Mouse (Mus musculus) Muller cell, postnatal 12 days (primary cell): ENCODE data around the gene Krtcap2.

Source experiments
- DNase-seq: peaks from one replicate; pipeline ENCODE4 v3.0.0-alpha.2; 2015; ENCODE audit errors: inconsistent ontology term

The Krtcap2 gene

GRCm38 (mm10) chr3:89225321-89225815 is 20.4 kb upstream of the Krtcap2 start:
- no peak for DNase-seq

DNA sequence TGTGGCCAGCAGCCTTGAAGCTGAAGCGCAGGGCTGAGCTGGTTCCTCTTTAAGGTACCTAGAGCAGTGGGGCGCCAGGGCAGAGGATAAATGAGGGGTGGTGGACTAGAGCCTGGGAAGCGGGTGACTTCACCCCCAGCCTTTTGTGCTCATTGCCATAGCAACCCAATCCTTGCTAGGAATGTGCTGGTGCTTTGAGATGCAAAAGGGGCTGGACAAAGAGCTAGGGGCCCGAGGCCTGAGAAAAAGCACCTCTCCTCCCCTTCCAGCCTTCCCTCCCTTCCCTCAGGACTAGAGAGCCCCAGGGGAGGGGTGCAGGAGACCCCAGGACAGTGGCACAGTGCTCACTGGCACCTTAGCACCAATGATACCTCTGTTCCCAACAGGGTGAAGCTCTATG is 19.8 kb upstream of the Krtcap2 start:
- DNase-seq: peak; percentile 85

DNA sequence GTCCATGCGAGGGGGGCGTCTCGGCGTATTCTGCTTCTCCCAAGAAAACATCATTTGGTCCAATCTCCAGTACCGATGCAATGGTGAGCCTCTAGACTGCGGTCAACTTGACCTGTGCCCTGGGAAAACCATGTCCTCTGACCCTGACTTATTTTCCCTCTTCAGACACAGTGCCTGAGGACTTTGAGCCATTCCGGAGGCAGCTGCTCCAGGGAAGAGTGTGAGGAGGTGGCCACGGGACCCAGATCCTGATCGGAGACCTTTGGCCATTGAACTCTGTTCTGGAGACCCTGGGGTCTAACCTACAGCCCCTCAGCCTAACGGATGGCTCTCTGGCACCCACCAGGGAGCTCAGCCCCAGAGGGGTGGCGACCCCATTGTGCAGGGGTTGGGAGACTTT is 19.4 kb upstream of the Krtcap2 start:
- DNase-seq: no peak

DNA sequence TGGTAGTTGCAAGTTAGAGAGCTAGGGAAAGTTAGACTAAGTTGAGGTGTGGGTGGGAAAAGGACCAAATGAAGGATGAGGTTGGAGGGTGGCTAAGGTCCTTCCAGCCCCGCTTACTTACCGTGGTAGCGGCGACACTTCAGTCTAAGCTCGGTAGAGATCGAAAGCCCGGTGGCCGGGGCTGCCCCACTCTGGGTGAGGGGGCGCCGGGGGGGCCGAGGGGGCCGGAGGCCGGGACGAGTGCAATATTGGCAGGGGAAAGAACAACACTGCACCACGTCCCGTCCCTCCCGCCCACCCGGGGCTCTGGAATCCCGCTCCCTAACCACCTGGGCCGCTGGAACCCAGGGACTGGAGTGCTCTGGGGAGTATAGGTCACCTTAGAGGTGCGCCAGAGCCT is 18.9 kb upstream of the Krtcap2 start, which contains the start of gene Mtx1:
Mtx1 (minus strand) TSS at position 189 of the 400 bp plus-strand sequence.
- no peak for DNase-seq

DNA sequence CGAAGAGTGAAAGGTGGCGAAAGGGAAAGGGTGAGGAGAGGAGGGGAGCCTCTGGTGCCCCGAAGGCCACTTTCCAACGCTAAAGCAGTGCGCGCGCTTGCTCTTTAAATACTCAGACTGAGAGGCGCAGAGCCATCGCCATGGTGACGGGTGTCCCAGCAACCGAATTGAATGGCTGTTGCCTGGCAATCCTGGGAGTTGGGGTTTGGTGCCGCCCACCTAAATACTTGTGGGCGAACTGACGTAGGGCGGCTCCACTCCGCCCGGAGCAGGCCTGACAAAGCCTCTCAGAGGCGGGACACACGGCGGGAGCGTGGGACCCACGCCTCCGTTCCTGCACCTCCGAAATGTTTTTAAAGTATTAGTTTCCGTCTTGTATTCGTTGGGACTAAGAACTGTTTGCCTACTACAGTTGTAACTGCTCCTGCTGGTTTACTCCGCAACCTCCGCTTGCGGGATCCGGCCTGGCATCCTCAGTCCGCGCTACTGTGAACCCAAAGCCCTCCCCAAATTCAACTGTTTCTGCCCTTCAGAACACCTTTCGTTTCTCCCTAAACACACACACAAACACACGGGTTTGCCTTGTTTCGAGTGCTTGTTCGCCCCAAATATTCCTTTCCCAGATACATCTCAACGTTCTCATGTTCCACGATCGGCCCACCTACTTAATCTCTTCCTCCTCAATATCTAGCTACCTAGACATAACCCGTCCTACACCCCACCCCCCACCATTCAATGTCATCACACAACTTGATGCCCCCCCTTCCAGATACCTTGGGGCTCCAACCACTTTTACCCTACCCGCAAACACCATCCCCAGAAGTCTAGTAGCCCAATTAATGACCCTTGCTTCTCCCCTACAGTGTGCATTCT is 18.2 kb upstream of the Krtcap2 start:
- peak; percentile 97 for DNase-seq

DNA sequence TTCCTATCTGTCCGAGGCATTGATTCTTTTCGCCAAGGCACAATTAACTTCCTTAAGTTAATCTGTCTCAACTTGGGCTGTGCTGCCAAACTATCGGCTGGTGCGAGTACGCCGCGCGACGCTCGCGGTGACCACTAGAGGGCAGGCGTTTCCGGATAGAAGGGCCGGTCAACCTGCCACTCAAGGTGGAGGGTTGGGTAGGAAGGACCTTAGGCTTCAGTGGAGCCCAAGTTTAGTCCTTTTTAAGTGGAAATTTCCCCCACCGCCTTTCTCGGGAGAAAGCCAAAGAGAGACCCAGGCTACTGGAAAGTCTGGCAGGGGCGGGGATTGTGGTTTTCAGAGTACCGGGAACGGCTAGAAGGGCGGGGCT is 17.6 kb upstream of the Krtcap2 start:
- peak; percentile 92 for DNase-seq

GRCm38 (mm10) chr3:89228836-89229235 is 16.9 kb upstream of the Krtcap2 start, which contains the start of gene Muc1:
Gene Muc1, plus strand, starts transcription at chr3:89229057.
- no peak for DNase-seq

GRCm38 (mm10) chr3:89229276-89229675 is 16.5 kb upstream of the Krtcap2 start:
- no peak for DNase-seq

- DNase-seq: no peak
Observed at GRCm38 (mm10) chr3:89230561-89230960, 15.2 kb upstream of the Krtcap2 start.

- no peak for DNase-seq
Observed at GRCm38 (mm10) chr3:89231345-89231744, 14.4 kb upstream of the Krtcap2 start.

DNA sequence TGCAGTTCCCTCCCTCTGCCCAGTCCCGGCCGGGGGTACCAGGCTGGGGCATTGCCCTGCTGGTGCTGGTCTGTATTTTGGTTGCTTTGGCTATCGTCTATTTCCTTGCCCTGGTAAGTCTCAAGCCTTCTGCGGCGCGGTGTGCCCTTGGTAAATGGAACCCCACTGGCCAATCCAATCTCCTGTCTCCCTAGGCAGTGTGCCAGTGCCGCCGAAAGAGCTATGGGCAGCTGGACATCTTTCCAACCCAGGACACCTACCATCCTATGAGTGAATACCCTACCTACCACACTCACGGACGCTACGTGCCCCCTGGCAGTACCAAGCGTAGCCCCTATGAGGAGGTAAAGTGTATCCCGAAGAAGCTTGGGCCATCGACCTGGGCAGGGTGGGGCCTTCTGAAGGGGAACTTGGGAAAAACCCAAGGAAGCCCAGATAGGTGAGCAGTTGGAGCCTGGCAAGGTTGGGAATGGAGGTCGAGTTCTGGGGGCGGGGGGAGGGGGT is 13.9 kb upstream of the Krtcap2 start:
- no peak for DNase-seq

DNA sequence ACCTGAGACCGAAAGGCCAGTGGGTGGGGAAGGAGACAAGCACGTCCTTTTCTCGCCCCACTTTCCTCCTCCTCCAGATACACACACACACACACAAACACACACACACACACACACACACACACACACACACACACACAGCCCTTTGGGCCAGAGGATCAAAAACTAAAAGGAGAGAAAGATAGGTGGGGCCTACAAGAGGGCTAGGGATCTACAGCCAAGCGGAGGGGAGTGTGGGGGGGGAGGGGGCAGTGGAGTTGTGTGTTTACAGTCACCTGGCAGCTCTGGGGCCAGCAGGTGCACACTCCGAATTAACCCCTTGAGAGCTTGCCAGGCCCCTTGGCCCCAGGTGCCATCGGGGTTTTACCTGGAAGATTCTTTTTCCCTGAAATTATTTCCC is 13.2 kb upstream of the Krtcap2 start:
- DNase-seq: no peak

DNA sequence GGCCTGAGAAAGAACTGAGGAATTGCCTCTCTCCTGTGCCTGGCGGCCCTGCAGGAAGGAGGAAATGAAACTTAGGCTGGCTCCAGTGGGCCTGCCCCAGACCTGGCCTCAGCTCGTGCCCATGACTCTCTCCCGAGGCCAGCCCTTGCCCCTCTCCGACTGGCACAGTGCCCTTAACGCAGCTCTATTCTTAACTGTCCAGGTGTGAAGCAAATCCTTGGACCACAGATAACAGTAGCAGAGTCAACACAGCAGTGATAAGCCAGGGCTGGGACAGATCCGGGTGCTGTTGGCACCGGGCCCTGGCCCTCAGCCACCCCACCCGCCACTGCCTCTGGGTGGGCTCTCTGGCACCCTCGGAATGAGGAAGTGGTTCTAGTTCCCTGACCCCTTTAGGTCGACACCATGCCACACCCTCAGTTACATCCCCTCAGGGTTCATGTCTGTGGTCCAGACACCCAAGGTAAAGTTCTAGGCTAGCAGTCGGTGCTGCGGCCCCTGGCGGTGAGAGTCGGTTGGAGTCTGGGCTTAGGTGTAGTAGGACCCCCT is 12.1 kb upstream of the Krtcap2 start:
- DNase-seq: no peak

- no peak for DNase-seq
Observed at GRCm38 (mm10) chr3:89236516-89236915, 9.2 kb upstream of the Krtcap2 start.

- DNase-seq: no peak
Observed at GRCm38 (mm10) chr3:89237682-89238081, 8.1 kb upstream of the Krtcap2 start.

GRCm38 (mm10) chr3:89238494-89238893 is 7.3 kb upstream of the Krtcap2 start:
- no peak for DNase-seq

- peak; percentile 39 for DNase-seq
Observed at GRCm38 (mm10) chr3:89242331-89242895, 3.4 kb upstream of the Krtcap2 start.

GRCm38 (mm10) chr3:89243609-89244008 is 2.2 kb upstream of the Krtcap2 start:
- DNase-seq: peak; percentile 26

GRCm38 (mm10) chr3:89244158-89244981 is 1.4 kb upstream of the Krtcap2 start:
- peak; percentile 68 for DNase-seq

DNA sequence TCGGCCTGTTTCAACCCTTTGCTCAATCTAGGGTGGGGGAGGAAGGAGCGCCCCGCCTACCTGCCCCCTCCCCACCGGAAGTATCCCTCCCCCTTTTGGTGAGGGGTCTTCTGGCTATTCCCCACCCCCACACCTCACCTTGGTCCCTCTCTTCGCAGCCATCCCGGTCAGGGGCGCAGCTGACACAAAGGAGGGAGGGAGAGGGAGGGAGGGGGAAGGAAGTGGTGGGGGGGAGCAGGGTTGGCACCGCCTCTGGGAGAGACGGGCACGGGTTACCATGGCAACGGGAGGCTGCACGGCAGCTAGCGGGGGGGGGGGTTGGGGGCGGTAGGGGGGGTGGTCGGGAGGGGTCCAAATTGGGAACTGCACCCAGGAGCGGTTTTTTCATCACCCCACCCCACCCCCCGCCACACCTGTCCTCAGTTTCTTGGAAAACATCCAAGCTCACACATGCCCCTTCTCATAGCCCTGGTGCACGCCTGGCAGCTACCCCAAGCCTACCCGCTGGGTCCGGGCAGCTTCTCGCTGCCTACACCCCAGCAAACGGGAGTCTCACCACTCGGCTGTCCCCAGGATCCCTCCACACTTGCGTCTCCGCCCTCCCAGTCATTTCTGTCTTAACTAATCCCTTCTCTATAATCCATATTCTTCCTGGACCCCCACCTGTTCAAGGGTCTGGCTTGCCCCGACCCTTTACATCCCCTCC is 631 bp upstream of the Krtcap2 start:
- DNase-seq: peak; percentile 76
